Mouse (Mus musculus): ENCODE data around the gene Cmtm8.

- TF ChIP-seq CTCF (IDR thresholded peaks at IDR 0.05; ENCODE audit: borderline replicate concordance, insufficient read depth, low read depth, low read length) (no peak), POLR2A (IDR thresholded peaks at IDR 0.05; ENCODE audit: borderline replicate concordance, insufficient read depth, low read length) (no peak)
Measured at GRCm38 (mm10) chr9:114890377-114890776, 46.4 kb upstream of the Cmtm8 start.

All from cerebellum, adult 2 months (tissue).